Mouse (Mus musculus) left cerebral cortex, postnatal 10 days (tissue): ENCODE results near the gene Slco2a1. TPM values are rescaled to one million over a fixed set of nuclear protein-coding genes. Genes with fewer than 3 reads are reported as not detected.

Source experiments
- DNase-seq, 2 experiments: peaks; one replicate each; pipeline ENCODE4 v3.0.0; 2021 to 2022; ENCODE audit warnings: low spot score in 2 of 2, mixed read lengths in 1 of 2; ENCODE audit errors: extremely low spot score in 1 of 2
- intact Hi-C: fragments of 180-260 bp; cut with DNase I; formaldehyde crosslinking; loops from one replicate; pipeline ENCODE4 v1.15.1; 2025
- total RNA-seq, 2 experiments: library from RNA; stranded (reverse); gene quantifications; 2 replicates each; pipeline ENCODE4 v1.2.3; 2021

The Slco2a1 gene
- total RNA-seq, 2 experiments from 2014 or later, result 1.9 to 3.2 TPM

- no peak for DNase-seq
- intact Hi-C loops, result no loop called here
Measured at GRCm38 (mm10) chr9:103029012-103029411, 40.5 kb downstream of the Slco2a1 start.

GRCm38 (mm10) chr9:103030041-103030440 lies 41.5 kb downstream of the Slco2a1 start:
- DNase-seq, result no peak
- intact Hi-C loops, result no loop called here

- intact Hi-C loops, result no loop called here
- DNase-seq, result no peak
Measured at GRCm38 (mm10) chr9:103031211-103031610, 42.7 kb downstream of the Slco2a1 start.

GRCm38 (mm10) chr9:103032193-103032592 lies 43.7 kb downstream of the Slco2a1 start:
- DNase-seq, result peak in 1 of 2 experiments; percentile 63
- intact Hi-C loops, result no loop called here

DNA sequence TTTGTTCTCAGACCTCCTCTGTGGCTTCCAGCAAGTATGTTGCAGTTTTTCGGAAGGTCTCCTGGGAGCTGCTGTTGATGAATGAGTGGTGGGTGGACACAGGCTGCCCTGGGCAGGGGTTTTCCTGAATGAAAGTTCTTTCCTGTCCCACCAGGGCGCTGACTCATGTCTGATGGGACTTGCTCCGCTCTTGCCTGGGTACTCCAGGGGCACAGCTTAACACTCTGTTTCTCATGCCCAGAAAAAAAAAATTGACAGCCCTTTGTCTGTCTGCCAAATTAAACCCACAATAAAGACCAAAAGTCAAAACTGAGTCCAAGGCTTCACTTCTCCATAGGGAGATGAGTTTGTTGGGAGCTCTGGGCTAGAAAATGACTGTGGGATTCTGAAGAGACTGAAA lies 44.9 kb downstream of the Slco2a1 start:
- intact Hi-C loops, result no loop called here
- no peak for DNase-seq

- intact Hi-C loops, result no loop called here
Measured at GRCm38 (mm10) chr9:103036971-103037391, 48.5 kb downstream of the Slco2a1 start.

GRCm38 (mm10) chr9:103038266-103038665 lies 49.8 kb downstream of the Slco2a1 start:
- intact Hi-C loops, result no loop called here
- no peak for DNase-seq

More at GRCm38 (mm10) chr9:103036971-103037391, 48.5 kb downstream of the Slco2a1 start:
- DNase-seq, result peak in 1 of 2 experiments; percentile 52

DNA sequence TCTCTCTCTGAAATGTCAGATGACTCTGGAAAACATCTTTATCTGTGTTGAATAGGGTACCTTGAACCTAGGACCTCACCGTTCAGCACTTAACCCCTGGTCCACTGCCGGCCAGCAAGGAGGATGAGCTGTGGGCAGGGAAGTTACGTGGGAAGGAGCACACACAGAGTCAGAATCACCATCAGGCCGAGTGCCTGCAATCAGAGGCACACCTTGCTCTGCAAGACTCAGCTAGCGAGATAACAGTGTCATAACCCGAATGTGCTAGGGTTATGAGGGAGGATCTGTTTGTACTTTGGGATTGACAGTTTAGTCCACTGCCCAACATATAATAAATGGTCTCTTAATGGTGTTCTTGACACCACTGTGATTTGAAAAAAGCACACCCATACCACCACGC lies 50.2 kb downstream of the Slco2a1 start:
- DNase-seq, result no peak
- intact Hi-C loops, result no loop called here

DNA sequence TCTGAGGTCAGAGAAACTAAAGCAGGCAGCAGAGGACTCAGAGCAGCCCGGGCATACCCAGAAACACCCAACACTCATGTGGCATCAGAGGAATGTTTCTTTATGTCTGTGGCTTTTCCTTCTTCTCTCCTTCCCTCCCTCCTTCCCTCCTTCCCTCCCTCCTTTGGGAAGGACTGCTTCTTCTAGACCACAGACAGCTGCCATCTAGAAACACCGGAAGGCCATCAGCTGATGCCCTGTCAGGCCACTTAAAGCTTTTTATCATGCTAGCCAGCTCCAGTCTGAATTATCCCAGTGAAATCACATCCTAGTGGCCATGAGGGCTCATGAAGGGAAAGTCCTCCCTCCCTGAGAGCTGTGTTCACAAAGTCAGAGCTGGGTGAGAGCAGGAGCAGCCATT lies 52.1 kb downstream of the Slco2a1 start:
- DNase-seq, result no peak
- intact Hi-C loops, result no loop called here

DNA sequence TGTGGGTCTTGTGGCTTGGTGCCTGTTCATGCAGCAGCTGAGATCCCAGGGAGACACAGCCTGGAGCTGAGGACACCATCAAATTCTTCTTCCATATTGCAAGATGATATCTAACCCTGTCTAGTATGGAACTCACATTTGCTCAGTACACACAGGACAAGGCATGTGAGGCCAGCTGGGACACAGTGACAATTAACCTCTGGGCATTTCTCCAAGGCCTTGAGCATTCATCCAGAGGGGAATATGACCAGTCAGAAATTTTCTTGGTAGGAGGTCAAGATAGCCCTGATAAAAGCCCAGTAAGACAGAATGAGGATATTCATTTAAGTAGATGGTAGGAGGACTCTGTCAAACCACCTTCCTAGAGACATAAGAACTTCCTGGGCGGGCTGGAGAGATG lies 56.9 kb downstream of the Slco2a1 start:
- intact Hi-C loops, result no loop called here
- DNase-seq, result no peak

GRCm38 (mm10) chr9:103049049-103049511 lies 60.6 kb downstream of the Slco2a1 start:
- no peak for DNase-seq
- intact Hi-C loops, result no loop called here

DNA sequence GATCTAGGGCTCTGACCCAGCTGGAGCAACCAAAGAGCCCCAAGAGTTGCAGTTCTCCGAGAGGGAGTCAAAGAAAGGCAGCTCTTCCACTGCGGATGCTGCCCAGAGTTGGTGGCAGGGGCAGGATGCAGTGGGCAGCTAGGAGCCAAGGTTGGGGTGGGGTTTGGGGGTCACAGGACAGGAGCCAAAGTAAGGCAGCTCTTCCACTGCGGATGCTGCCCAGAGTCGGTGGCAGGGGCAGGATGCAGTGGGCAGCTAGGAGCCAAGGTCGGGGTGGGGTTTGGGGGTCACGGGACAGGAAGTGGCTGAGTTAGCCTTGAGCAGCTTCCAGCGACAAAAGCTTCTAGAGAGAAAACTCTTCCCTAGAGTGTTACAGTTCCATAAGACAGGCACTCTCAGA lies 65.3 kb downstream of the Slco2a1 start:
- DNase-seq, result no peak
- intact Hi-C loops, result no loop called here

DNA sequence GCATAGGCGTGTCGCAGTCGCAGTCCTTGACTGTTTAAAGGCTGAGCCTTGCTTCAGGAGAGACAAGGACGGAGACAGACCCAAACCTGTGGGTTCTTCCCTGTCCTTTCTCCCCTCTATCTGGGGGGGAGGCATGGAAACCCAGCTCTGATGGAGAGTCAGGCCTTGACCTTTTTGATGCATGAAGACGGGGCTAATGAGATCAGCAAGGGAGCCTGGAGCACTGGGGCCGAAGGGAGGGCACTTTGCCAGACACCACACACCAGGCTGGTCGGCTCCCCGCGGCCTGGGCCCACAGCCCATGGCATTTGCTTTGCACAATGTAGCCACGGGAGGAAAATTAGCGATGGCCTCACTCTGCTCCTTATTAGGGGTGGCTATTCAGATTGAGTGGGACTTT lies 66.5 kb downstream of the Slco2a1 start:
- DNase-seq, result no peak
- intact Hi-C loops, result no loop called here

DNA sequence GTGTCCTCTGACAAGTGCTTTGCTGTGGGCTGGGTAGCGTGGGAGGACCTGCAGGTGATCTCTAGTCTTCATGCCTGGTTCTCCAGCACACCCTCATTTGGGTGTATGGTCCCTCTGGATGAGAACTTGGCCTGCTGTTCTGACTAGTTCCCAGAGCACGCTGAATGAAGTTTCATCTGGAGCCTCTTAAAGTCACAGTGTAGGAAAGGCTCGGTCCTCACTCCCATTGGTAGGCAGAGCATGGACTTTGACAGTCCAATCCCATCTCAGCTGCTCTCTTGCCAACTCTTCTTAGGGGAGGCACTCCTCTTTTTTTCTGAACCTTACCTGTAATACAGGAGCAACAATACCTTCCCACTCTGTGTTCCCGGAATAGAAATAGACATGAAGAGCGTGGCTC lies 67.7 kb downstream of the Slco2a1 start:
- intact Hi-C loops, result no loop called here
- DNase-seq, result no peak

DNA sequence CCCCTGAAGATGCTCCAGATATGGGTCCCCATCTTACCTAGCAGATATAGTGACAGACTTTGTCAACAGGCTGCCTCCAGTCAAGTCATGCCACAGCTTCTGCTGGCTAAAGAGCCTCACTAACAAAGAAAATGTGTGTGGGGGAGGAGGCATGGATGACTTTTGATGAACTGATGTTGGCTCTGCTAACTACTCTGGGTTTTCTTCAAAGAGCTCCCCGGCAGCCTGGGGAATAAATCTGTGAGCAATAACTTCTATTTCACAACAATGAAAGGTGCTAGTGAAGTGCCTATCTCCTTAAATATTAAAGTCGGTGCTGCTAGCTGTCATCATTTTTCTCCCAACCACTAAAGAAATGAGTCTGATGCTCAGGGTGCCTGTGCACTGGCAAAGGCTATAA lies 72.0 kb downstream of the Slco2a1 start:
- intact Hi-C loops, result no loop called here
- DNase-seq, result no peak

- no peak for DNase-seq
- intact Hi-C loops, result no loop called here
Measured at GRCm38 (mm10) chr9:103061471-103062053, 73.0 kb downstream of the Slco2a1 start.

GRCm38 (mm10) chr9:103063591-103063990 lies 75.1 kb downstream of the Slco2a1 start:
- DNase-seq, result no peak
- intact Hi-C loops, result no loop called here

GRCm38 (mm10) chr9:103066845-103067244 lies 78.3 kb downstream of the Slco2a1 start:
- intact Hi-C loops, result no loop called here
- peak in 1 of 2 experiments; percentile 23 for DNase-seq

DNA sequence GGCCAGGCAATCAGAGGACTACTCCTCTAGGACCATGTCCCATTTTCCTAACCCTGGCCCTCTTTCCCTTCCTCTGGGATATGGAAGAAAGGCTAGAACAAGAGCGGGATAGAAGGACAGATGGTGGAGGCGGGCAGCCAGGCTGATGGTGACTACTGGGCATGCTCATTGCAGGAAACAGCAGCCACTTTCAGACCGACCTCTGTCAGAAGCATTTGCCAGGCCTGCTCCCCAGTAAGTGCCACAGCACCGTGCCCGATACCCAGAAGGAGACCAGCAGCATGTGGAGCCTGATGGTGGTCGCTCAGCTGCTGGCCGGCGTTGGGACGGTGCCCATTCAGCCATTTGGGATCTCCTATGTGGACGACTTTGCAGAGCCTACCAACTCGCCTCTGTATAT lies 79.1 kb downstream of the Slco2a1 start:
- no peak for DNase-seq
- intact Hi-C loops, result no loop called here

DNA sequence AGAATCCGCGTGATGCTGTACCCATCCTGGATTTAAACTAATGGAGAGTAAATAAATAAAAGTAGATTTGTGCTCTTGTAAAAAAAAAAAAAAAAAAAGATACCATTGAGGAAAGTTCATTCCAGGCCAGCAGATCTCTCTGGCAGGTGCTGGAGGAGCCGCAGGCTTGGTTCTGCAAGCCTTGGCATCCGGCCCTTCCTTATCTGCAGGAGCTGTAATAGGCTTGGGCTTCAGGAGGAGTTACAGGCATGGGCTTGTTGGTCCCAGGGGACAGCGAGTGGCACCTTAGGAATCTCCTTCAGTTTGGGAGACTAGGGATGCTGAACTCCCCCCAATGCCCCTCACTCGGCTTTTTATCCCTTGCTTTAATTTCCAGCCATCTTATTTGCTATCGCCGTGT lies 80.3 kb downstream of the Slco2a1 start:
- intact Hi-C loops, result no loop called here
- DNase-seq, result no peak

- DNase-seq, result no peak
- intact Hi-C loops, result no loop called here
Measured at GRCm38 (mm10) chr9:103071541-103072203, 83.2 kb downstream of the Slco2a1 start.
